Mouse (Mus musculus): ENCODE results near the gene Alk.

- TF ChIP-seq CTCF (IDR thresholded peaks at IDR 0.05; ENCODE audit: borderline replicate concordance, control insufficient read depth, extremely low read depth, insufficient read depth, low read length, poor library complexity) = no peak
- TF ChIP-seq POLR2A (IDR thresholded peaks at IDR 0.05; ENCODE audit: control insufficient read depth, extremely low read depth, insufficient read depth, low read length, poor library complexity) = no peak
These were observed 617.4 kb downstream of the Alk start for GRCm38 (mm10) chr17:71986998-71987397.

Data from thymus, adult 2 months (tissue).